Mouse (Mus musculus): ENCODE measurements at regions not wholly inside any gene's neighbourhood (a gene's known extent, or its start where the extent isn't known, plus 50 kb on each side); places are given as distances from the start of the nearest gene placed in this dataset.

DNA sequence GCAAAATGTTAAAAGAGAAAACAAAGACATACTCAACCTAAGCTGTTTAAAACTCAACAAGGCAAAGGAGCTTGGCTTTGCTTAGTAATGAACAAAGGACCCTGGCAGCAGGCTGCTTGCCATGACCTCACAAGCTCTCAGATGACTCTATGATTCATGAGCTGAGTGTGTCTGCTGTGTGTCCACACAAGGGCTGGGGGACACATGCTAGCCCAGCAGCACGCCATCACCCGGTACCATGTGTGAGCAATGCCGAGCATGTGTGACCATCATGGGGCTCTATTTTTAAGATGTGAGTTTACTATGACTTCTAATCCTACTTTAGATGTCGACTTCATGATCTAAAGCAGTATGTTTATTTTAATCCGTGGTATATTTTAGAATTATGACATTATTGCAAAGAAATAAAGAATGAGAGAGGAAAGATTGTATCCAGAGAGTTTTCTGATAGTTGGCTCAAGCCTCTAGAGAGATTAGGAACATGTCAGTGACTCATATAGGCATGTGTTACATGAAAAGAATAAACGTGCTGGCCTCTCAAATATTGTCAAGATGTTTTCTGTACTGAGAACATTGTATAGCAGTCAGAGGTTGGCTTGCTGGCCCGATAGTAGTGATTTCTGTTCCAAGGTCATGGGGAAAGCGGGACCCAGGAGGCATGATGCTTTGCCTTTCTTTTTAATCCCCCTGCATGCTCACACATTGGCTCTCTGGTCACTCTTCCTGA lies 400.1 kb upstream of the Intu start:
- ATAC-seq (ENCODE audit: insufficient number of reproducible peaks, insufficient read depth, low FRiP score, low TSS enrichment, low read depth), result no peak
- no peaks in the 10 kb centered on the region for H3K27me3 ChIP-seq
- no peak overlapping the region for H3K9ac ChIP-seq (replicated peaks)
- H3K4me1 ChIP-seq (replicated peaks), result no peaks in the 10 kb centered on the region
- H3K36me3 ChIP-seq, result no peaks in the 10 kb centered on the region
- WGBS, result 83% methylated on average over 8 of the region's 8 CpGs
- H3K4me2 ChIP-seq, result no peak overlapping the region
- no peak overlapping the region for H3K27ac ChIP-seq
- no peaks in the 10 kb centered on the region for H3K9me3 ChIP-seq
- H3K4me3 ChIP-seq (replicated peaks), result no peak overlapping the region

- H3K4me2 ChIP-seq, result no peak overlapping the region
- no peak overlapping the region for H3K9ac ChIP-seq (replicated peaks)
- no peaks in the 10 kb centered on the region for H3K9me3 ChIP-seq
- H3K27me3 ChIP-seq, result no peaks in the 10 kb centered on the region
- H3K27ac ChIP-seq, result no peak overlapping the region
- H3K4me3 ChIP-seq (replicated peaks), result no peak overlapping the region
- WGBS, result 35% methylated on average over 5 of the region's 5 CpGs
- H3K4me1 ChIP-seq (replicated peaks), result no peaks in the 10 kb centered on the region; the same call in 1 of the 2 replicates
- ATAC-seq (ENCODE audit: insufficient number of reproducible peaks, insufficient read depth, low FRiP score, low TSS enrichment, low read depth), result no peak
- H3K36me3 ChIP-seq, result no peaks in the 10 kb centered on the region
Observed at GRCm38 (mm10) chr3:40138671-40139070, 392.4 kb upstream of the Intu start.

GRCm38 (mm10) chr3:40142229-40142628 lies 388.9 kb upstream of the Intu start:
- no peak overlapping the region for H3K27ac ChIP-seq
- H3K4me1 ChIP-seq (replicated peaks), result no peaks in the 10 kb centered on the region; the same call in 1 of the 2 replicates
- WGBS, result 78% methylated on average over 5 of the region's 5 CpGs
- H3K9ac ChIP-seq (replicated peaks), result no peak overlapping the region
- H3K4me3 ChIP-seq (replicated peaks), result no peak overlapping the region
- ATAC-seq (ENCODE audit: insufficient number of reproducible peaks, insufficient read depth, low FRiP score, low TSS enrichment, low read depth), result no peak
- no peak overlapping the region for H3K4me2 ChIP-seq
- peaks cover 4% of the 10 kb centered on the region; the same call in 1 of the 2 replicates for H3K9me3 ChIP-seq
- no peaks in the 10 kb centered on the region for H3K27me3 ChIP-seq
- H3K36me3 ChIP-seq, result no peaks in the 10 kb centered on the region

DNA sequence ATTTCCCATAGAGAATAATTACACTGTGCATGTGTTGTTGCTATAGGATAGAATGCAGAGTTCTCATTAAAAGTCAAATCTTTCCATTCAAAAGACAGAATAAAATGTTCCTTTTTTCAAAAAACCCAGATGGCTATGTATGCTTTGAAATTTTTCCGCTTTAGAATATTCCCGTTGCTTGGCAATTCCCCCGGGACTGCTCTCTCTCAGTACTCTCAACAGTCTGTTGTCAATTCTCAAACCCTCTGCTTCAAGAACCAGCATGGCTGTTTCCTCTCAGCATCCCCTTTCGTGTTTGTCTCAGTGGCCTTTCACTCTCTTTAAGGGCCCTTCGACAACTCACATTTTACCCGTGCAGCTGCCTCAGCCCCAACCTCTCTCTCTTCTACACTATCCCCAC lies 372.5 kb upstream of the Intu start:
- H3K4me1 ChIP-seq (replicated peaks), result no peaks in the 10 kb centered on the region
- H3K4me2 ChIP-seq, result no peak overlapping the region
- 80% methylated on average over 6 of the region's 6 CpGs for WGBS
- ATAC-seq (ENCODE audit: insufficient number of reproducible peaks, insufficient read depth, low FRiP score, low TSS enrichment, low read depth), result no peak
- no peak overlapping the region for H3K27ac ChIP-seq
- H3K9me3 ChIP-seq, result no peaks in the 10 kb centered on the region
- no peak overlapping the region for H3K9ac ChIP-seq (replicated peaks)
- no peaks in the 10 kb centered on the region for H3K36me3 ChIP-seq
- no peak overlapping the region for H3K4me3 ChIP-seq (replicated peaks)
- no peaks in the 10 kb centered on the region for H3K27me3 ChIP-seq

GRCm38 (mm10) chr3:40159591-40160145 lies 371.4 kb upstream of the Intu start:
- H3K9me3 ChIP-seq, result no peaks in the 10 kb centered on the region
- no peak overlapping the region for H3K9ac ChIP-seq (replicated peaks)
- no peak overlapping the region for H3K4me2 ChIP-seq
- ATAC-seq (ENCODE audit: insufficient number of reproducible peaks, insufficient read depth, low FRiP score, low TSS enrichment, low read depth), result no peak
- H3K27ac ChIP-seq, result no peak overlapping the region
- WGBS, result 75% methylated on average over 9 of the region's 9 CpGs
- no peaks in the 10 kb centered on the region for H3K27me3 ChIP-seq
- H3K4me3 ChIP-seq (replicated peaks), result no peak overlapping the region
- H3K36me3 ChIP-seq, result no peaks in the 10 kb centered on the region
- no peaks in the 10 kb centered on the region for H3K4me1 ChIP-seq (replicated peaks)

GRCm38 (mm10) chr3:40164181-40164580 lies 366.9 kb upstream of the Intu start:
- Histone ChIP-seq H3K27ac (no peak overlapping the region), H3K4me3 (replicated peaks) (no peak overlapping the region), H3K36me3 (no peaks in the 10 kb centered on the region), H3K9me3 (no peaks in the 10 kb centered on the region), H3K4me1 (replicated peaks) (peaks cover 13% of the 10 kb centered on the region), H3K9ac (replicated peaks) (no peak overlapping the region), H3K4me2 (no peak overlapping the region), H3K27me3 (no peaks in the 10 kb centered on the region)
- WGBS, result 44% methylated on average over 1 of the region's 1 CpGs
- no peak for ATAC-seq (ENCODE audit: insufficient number of reproducible peaks, insufficient read depth, low FRiP score, low TSS enrichment, low read depth)

DNA sequence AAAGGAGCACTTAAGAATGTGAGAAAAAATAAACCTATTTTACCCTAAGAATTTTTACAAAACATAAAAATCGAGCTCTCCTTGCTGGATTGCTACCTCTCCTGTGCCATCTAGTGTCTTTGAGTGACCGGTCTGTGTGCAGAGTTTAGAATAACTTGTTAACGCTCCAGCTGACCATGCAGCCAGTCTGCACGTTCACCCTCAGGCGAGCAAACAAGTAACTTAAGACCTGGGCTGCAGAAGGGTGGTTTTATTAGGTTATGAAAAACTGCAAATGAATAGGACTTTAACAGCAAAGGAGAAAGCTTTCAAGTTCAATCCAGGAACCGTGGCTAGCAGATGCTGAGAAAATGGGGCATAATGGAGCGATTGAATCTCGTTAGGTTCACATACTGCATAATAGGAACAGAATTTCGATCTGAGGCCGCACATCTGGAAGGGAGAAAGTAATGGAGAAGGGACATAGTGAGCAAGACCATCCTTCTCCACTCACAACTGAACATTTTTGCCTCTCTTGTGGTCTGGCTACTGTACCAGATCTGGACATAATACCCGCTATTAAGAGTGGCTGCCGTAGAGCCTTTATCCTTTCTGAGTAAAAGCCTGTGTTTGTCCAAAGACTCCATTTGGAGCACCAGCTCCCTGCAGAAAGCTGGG lies 363.0 kb upstream of the Intu start:
- H3K4me1 ChIP-seq (replicated peaks), result peaks cover 20% of the 10 kb centered on the region
- no peaks in the 10 kb centered on the region for H3K27me3 ChIP-seq
- ATAC-seq (ENCODE audit: insufficient number of reproducible peaks, insufficient read depth, low FRiP score, low TSS enrichment, low read depth), result peak; percentile 90
- 22% methylated on average over 12 of the region's 12 CpGs for WGBS
- H3K9ac ChIP-seq (replicated peaks), result no peak overlapping the region
- no peaks in the 10 kb centered on the region for H3K9me3 ChIP-seq
- no peak overlapping the region for H3K4me3 ChIP-seq (replicated peaks)
- peak overlapping the region; percentile 87 for H3K27ac ChIP-seq
- H3K4me2 ChIP-seq, result peak overlapping the region; percentile 19
- no peaks in the 10 kb centered on the region for H3K36me3 ChIP-seq

DNA sequence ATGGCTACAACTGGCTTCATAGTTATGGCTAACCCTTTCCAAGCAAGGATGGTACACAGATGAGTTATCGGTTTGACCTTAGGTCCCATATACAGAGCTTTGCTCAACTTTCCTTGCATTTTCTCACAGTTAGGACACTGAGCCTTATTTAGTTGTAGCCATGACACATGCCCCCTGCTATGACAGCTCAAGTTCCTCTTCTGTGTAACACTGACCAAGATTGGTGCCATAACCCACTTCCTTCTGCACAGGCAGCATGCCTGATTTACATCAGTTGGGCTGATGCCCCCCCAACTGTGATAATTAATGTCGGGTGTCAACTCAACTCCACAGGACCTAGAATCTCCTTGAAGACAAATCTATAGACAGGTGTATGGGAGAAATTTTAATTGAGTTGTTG lies 361.5 kb upstream of the Intu start:
- peaks cover 20% of the 10 kb centered on the region for H3K4me1 ChIP-seq (replicated peaks)
- H3K9me3 ChIP-seq, result no peaks in the 10 kb centered on the region
- ATAC-seq (ENCODE audit: insufficient number of reproducible peaks, insufficient read depth, low FRiP score, low TSS enrichment, low read depth), result no peak
- no peak overlapping the region for H3K27ac ChIP-seq
- 92% methylated on average over 2 of the region's 2 CpGs for WGBS
- H3K36me3 ChIP-seq, result no peaks in the 10 kb centered on the region
- no peaks in the 10 kb centered on the region for H3K27me3 ChIP-seq
- H3K4me3 ChIP-seq (replicated peaks), result no peak overlapping the region
- H3K4me2 ChIP-seq, result no peak overlapping the region
- H3K9ac ChIP-seq (replicated peaks), result no peak overlapping the region

GRCm38 (mm10) chr3:40179726-40180317 lies 351.3 kb upstream of the Intu start:
- Histone ChIP-seq H3K27me3 (no peaks in the 10 kb centered on the region), H3K27ac (no peak overlapping the region), H3K4me3 (replicated peaks) (no peak overlapping the region), H3K4me2 (no peak overlapping the region), H3K36me3 (no peaks in the 10 kb centered on the region), H3K9ac (replicated peaks) (no peak overlapping the region), H3K4me1 (replicated peaks) (no peaks in the 10 kb centered on the region), H3K9me3 (no peaks in the 10 kb centered on the region)
- WGBS, result 73% methylated on average over 3 of the region's 3 CpGs
- no peak for ATAC-seq (ENCODE audit: insufficient number of reproducible peaks, insufficient read depth, low FRiP score, low TSS enrichment, low read depth)

DNA sequence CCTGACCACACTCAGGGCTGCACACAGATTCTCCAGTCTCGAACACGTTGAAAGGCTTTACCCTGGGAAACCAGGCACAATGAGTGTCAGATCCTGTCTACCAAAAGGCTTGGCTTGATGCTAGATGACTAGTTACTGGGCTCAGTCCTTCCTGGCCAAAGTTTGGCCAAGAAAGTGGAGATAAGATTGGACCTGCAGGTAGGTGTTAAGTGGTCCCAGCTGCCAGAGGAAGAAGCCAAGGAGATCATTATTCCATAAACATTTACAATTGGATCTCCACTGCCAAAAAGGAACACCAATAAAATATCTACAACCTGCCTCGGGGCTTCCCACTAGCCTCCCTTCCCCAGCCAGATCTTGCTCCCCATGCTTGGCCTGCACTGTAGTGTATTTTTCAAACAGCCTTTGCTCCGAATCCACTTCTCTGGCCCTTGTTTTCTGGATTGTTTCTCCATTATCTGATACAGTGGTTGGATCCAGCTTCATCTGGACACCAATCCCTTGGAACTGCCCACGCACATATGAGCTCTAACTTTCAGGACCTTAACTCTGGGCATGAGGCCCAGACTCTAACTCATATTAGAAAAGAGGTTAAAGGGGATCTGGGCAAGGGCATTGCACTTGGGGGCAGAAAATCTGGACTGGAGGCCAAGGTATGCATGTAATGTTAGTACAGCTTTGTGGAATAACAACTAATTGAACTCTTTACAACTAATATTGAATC lies 345.3 kb upstream of the Intu start:
- 74% methylated on average over 5 of the region's 5 CpGs for WGBS
- Histone ChIP-seq H3K4me1 (replicated peaks) (0 out of 2 replicates have a peak, but pooled peaks cover 4% of the 10 kb centered on the region), H3K9ac (replicated peaks) (no peak overlapping the region), H3K27ac (no peak overlapping the region), H3K4me3 (replicated peaks) (no peak overlapping the region), H3K9me3 (no peaks in the 10 kb centered on the region), H3K36me3 (no peaks in the 10 kb centered on the region), H3K4me2 (no peak overlapping the region), H3K27me3 (no peaks in the 10 kb centered on the region)
- ATAC-seq (ENCODE audit: insufficient number of reproducible peaks, insufficient read depth, low FRiP score, low TSS enrichment, low read depth), result no peak

DNA sequence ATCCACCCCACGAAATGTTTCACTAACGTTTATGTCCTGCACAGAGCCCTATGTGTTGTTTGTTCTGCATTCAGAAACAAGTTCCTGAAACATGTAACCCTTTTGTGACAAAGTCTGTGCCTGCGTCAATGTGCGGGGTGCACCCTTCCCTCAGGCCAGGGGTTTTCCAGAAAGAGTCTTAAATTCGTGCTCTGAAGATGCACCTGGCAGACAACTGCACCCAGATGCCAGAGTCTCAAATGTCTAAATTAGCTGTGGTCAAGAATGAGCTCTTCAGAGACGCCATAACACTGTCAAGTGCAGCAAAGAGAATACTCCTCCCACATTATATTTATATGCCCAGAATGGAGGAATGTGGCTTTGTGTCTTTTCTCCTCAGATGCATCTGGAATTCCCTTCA lies 341.6 kb upstream of the Intu start:
- ATAC-seq (ENCODE audit: insufficient number of reproducible peaks, insufficient read depth, low FRiP score, low TSS enrichment, low read depth), result no peak
- no peaks in the 10 kb centered on the region for H3K36me3 ChIP-seq
- H3K9me3 ChIP-seq, result no peaks in the 10 kb centered on the region
- no peak overlapping the region for H3K4me2 ChIP-seq
- 0 out of 2 replicates have a peak, but pooled peaks cover 4% of the 10 kb centered on the region for H3K4me1 ChIP-seq (replicated peaks)
- 78% methylated on average over 6 of the region's 6 CpGs for WGBS
- H3K27me3 ChIP-seq, result no peaks in the 10 kb centered on the region
- H3K27ac ChIP-seq, result no peak overlapping the region
- no peak overlapping the region for H3K9ac ChIP-seq (replicated peaks)
- no peak overlapping the region for H3K4me3 ChIP-seq (replicated peaks)

Measured in limb, embryonic 12.5 days (tissue).